Mouse (Mus musculus): ENCODE data around the gene Pcf11.

The Pcf11 gene

DNA sequence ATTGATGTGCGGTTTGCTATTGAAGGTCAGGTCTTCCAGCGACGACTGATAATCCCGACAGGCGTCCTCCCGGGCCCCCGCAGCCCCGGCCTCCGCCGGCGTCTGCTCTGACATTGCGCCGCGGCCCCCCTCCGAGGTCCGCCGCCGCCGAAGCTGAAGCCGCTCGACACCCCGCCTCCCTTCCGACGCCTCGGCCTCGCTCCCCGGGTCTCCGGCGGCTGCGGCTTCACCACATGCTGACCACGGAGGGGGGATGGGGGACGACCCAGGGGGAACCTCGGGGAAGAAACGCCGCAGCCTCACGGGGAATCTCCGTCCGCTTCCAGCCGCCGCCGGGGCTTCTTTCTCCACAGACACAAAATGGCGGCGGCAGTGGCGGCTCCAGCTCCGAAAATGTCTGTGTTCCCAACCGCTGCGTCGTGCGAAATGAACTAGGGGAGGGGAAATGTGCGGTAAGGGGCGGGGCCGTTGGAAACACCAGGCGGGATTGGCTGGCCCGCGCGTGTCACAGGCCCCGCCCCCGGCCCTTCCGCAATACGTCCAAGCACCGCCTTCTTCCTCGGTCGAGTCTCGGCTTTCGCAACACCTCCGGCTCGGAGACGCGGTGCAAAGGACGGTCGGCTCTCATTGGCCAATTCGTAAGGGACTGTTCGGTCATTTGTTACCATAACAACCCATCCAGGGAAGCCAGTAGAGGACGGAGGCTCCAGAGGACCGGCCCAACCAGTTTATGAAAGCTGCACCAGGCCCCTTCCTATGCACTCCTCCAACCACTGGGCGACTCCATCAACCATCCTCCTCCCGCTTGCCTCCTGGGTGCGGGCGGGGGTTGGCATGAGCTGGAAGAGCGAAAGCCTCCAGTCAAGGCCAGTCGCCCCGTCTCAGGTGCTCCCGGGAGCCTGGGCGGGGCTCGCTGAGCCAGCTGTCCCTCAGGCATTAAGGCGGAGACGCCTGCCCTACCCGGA is at the start of gene Pcf11:
Pcf11 (minus strand) TSS at position 428 of the 965 bp plus-strand sequence.
- DNase-seq (ENCODE audit: low spot score), result peak; percentile 94

DNA sequence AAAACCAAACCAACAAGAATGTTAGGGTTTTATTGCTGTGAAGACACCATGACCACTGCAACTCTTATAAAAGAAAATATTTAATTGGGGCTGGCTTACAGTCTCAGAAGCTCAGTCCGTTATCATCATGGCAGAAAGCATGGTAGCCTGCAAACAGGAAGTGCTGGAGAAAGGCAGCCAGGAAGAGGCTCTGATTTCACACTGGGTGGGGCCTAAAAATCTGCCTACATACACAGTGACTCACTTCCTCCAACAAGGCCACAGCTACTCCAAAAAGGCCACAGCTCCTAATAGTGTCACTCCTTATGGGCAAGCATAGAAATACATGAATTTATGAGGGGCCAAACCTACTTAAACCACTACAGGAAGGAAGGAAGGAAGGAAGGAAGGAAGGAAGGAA is 45.3 kb upstream of the Pcf11 start:
- no peak for DNase-seq (ENCODE audit: low spot score)

- DNase-seq (ENCODE audit: low spot score), result no peak
Observed at GRCm38 (mm10) chr7:92711593-92711992, 41.9 kb upstream of the Pcf11 start.

DNA sequence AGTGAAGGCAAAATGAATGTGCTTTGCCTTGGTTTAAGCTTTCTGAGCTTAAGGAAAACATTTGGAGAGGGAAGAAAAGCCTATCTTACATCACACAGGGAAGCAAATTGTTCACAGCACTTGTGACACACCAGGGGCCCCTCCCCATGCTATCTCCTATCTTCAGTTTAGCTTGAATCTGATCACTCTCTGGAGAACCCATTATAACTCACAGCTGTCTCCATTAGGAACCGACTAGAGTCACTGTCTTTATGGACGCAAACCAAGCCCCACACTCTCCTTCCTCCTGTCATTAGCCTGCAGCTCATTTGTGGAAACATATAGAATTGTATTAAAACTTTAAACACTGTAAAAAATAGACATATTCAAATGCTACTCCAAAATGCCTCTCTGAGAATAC is 39.8 kb upstream of the Pcf11 start:
- no peak for DNase-seq (ENCODE audit: low spot score)

DNA sequence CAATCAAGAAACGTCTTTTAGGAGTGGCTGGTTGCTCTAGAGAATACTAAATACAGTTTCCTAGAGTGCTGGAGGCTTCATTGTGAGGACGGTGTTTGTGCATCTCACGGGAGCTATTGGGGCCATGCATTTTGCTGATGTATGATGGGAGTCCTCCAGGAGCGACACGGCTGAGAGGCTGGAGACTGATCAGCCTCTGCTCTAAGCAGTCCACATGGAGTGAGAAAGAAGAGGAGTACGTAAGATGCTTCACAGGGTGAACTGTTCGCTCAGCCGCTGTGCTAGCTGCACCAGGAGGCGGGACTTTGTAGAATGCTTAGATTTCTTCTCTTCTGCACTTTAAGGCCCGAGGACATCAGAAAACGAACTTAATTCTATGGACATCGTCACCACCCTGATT is 37.0 kb upstream of the Pcf11 start:
- no peak for DNase-seq (ENCODE audit: low spot score)

- no peak for DNase-seq (ENCODE audit: low spot score)
Observed at GRCm38 (mm10) chr7:92705534-92705933, 35.8 kb upstream of the Pcf11 start.

- no peak for DNase-seq (ENCODE audit: low spot score)
Observed at GRCm38 (mm10) chr7:92703661-92704060, 33.9 kb upstream of the Pcf11 start.

GRCm38 (mm10) chr7:92698770-92699169 is 29.0 kb upstream of the Pcf11 start:
- DNase-seq (ENCODE audit: low spot score), result no peak

- no peak for DNase-seq (ENCODE audit: low spot score)
Observed at GRCm38 (mm10) chr7:92696395-92696794, 26.7 kb upstream of the Pcf11 start.

DNA sequence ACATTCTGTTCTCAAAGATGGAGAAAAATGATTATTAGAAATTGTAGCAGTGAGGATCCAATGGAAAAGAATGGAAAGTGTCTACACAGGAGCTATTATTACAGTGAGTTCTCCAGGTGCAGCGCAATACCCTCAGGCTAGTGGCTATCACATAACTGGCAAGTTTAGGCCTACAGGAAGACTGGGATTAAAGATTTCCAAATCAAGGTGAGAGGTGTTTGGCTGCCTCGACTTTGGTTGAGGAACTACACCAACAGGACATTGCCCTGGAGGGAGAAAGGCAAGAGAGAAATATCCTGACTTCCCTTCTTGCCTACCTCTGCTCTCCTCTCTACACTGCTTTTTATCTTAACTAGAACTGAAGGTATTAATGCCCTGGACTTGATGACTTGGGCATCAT is 19.4 kb upstream of the Pcf11 start:
- DNase-seq (ENCODE audit: low spot score), result no peak

- DNase-seq (ENCODE audit: low spot score), result no peak
Observed at GRCm38 (mm10) chr7:92688299-92688669, 18.6 kb upstream of the Pcf11 start.

DNA sequence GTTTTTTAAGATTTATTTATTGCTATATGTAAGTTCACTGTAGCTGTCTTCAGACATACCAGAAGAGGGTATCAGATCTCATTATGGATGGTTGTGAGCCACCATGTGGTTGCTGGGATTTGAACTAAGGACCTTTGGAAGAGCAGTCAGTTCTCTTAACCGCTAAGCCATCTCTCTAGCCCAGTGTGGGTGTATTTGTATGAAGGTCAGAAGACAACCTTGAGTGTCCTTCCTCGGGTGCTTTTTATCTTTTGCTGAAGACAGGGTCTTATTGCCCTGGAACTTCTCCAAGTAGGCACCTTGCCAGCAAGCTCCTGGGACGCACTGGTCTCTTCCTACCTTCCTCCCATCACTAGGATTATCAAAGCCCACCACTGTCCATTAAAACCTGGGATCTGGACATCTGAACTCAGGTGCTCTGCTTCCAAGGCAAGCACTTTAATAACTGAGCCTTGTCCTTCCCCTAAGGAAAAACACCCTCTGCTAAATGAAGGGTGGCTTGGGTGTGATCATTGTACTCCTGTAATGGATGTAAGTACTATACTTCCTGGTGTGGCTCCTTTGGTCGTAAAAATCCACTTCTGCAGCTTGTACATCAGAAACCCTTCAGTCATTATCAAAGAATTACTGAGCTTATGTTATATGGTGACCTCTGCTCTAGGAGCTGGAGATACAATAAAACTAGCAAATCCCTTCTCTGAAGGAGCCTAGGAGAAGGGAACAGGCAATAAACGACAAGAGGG is 18.0 kb upstream of the Pcf11 start:
- DNase-seq (ENCODE audit: low spot score), result no peak

GRCm38 (mm10) chr7:92677346-92677745 is 7.6 kb upstream of the Pcf11 start:
- no peak for DNase-seq (ENCODE audit: low spot score)

DNA sequence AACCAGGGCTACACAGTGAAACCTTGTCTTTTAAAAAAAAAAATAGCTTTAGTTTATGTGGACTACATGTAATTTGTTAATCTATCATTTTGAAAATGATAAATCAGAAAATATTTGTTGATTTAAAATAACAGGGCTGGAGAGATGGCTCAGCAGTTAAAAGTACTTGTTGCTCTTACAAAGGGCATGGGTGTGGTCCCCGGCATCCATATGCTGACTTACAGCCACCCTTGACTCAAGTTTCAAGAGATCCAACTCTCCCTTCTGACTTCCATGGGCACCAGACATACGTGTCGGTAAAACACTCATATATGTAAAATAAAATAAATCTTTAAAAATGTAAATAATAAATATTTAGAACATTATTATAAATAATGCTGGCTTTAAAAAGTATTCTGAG is 5.4 kb upstream of the Pcf11 start:
- no peak for DNase-seq (ENCODE audit: low spot score)

GRCm38 (mm10) chr7:92668791-92669506 is 785 bp downstream of the Pcf11 start:
- DNase-seq (ENCODE audit: low spot score), result peak; percentile 40

GRCm38 (mm10) chr7:92666274-92666820 is 3.4 kb downstream of the Pcf11 start:
- DNase-seq (ENCODE audit: low spot score), result no peak

- DNase-seq (ENCODE audit: low spot score), result no peak
Observed at GRCm38 (mm10) chr7:92658050-92658449, 11.7 kb downstream of the Pcf11 start.

- no peak for DNase-seq (ENCODE audit: low spot score)
Observed at GRCm38 (mm10) chr7:92656386-92656785, 13.3 kb downstream of the Pcf11 start.

GRCm38 (mm10) chr7:92653329-92653728 is 16.4 kb downstream of the Pcf11 start:
- DNase-seq (ENCODE audit: low spot score), result no peak

DNA sequence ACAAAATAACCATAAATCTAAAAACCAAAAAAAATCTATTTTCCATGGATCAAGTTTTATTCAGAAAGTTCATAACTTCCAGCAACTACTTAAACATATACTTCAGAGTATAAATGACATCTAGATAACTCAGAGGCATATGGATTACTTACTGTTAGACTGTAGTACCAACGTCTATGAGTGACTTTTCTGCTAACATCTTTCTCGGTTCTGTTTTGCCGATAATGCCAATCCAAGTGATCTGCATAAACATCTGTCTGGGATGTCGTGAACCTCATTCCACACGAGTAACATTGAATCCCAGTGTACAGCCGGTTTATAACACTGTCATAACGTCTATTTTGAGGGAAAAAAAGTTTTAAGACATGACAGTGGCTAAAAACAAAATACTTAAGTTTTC is 21.9 kb downstream of the Pcf11 start:
- DNase-seq (ENCODE audit: low spot score), result no peak

DNA sequence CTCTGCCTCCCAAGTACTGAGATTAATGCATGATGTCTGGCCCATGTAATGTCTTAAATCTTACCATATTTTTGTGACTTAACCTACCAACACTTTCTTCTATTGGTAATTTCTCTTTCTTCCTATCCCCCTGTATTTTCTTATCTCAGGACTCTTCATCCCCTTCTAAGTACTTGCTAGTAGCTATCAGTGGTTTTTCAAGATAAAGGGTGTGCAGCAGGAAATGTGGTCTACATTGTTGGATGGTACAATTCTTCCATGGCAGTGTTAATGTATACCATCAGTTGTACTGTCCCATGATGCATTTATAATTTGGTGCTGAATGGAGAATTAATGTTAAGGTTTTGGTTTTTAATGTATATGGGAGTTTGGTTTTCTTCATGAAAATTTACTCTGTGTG is 27.4 kb downstream of the Pcf11 start:
- DNase-seq (ENCODE audit: low spot score), result no peak

DNA sequence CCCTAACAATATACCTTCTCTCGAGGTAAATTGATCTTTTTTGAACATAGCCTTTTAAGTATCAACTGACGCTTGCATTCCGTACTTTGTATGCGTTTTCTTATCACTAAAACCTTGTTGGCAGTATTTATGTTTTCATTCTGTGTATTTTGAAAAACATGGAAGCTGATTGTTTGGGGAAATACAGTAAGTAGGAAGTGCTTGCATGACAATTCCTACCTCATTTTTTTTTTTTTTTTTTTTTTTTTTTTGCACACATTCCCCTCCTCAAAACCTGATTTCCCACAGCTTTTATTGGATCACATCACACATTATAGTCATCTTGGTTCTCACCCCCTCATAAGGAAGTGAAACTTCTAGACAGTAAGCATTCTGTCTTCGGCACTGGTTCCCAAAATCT is 31.7 kb downstream of the Pcf11 start:
- no peak for DNase-seq (ENCODE audit: low spot score)

Measured in ovary, postnatal 14 days (tissue).